Mouse (Mus musculus) megakaryocyte, embryonic 14.5 days (primary cell): ENCODE data around the gene Rsad1.

Experiments
- FLI1 ChIP-seq: IDR thresholded peaks from 2 replicates; pipeline ENCODE4 v1.6.1; 2012; ENCODE audit warnings: low read length, inconsistent platforms, mixed read lengths
- GATA1 ChIP-seq: IDR thresholded peaks from 3 replicates; pipeline ENCODE4 v1.6.1; 2012; ENCODE audit warnings: mixed read lengths, low read length, inconsistent platforms, borderline replicate concordance

DNA sequence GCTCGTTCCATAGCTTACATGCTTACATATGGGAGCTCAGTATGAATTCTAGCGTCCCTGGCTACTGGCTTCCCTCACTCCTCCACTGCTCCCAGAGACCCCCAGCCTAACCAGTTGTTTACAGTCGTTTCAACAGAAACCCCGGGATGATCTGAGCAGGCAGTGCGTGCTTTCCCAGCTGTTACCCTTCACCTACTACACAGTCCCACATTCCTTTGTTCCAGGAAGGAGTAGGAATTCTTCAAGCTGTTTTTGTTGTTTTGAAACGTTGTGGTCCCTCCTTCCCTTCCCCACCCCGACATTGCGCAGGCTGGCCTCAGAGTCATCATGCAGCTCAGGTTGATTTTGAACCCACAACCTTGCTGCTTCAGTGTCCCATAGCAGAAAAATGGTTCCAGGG lies 48.7 kb downstream of the Rsad1 start:
- TF ChIP-seq GATA1 (no peak), FLI1 (no peak)
